Mouse (Mus musculus) CH12.LX (cell line): ENCODE measurements around the gene Rras2. TPM values are rescaled to one million over a fixed set of nuclear protein-coding genes. Genes with fewer than 3 reads are reported as not detected.

Experiments used
- DNase-seq: peaks from one replicate; pipeline ENCODE4 v3.0.0-alpha.2; 2013; ENCODE audit errors: extremely low read depth
- H3K27ac ChIP-seq: 2 replicates; pipeline ENCODE4 v1.5.1; 2012; ENCODE audit warnings: low read depth, mild to moderate bottlenecking, control low read depth, moderate library complexity; ENCODE audit not compliant: insufficient read depth
- H3K27me3 ChIP-seq: replicated peaks from 2 replicates; pipeline ENCODE3; 2012; ENCODE audit warnings: inconsistent platforms
- H3K36me3 ChIP-seq, 2 experiments: replicated peaks in 1 of 2; 2 replicates each; pipeline versions ENCODE3 to v1.6.1; 2012; ENCODE audit warnings: inconsistent platforms in 1 of 2, low read length in 1 of 2, mild to moderate bottlenecking in 1 of 2, mixed read lengths in 1 of 2, moderate library complexity in 1 of 2; ENCODE audit not compliant: control insufficient read depth in 1 of 2, insufficient read depth in 1 of 2
- H3K4me1 ChIP-seq, 2 experiments: 2 replicates each; pipeline ENCODE4 v1.6.1; 2012; ENCODE audit warnings: inconsistent platforms in 1 of 2, moderate library complexity in 1 of 2; ENCODE audit not compliant: insufficient read depth in 2 of 2, control insufficient read depth in 1 of 2
- H3K4me2 ChIP-seq: 2 replicates; pipeline ENCODE4 v1.6.1; 2012; ENCODE audit warnings: low read depth, mild to moderate bottlenecking, control low read depth; ENCODE audit not compliant: poor library complexity, insufficient read depth, severe bottlenecking
- H3K4me3 ChIP-seq, 3 experiments: fragments of 150-350 bp in 1 of 3; sonication (generic) in 1 of 3; replicated peaks in 1 of 3; 2 replicates each; pipeline versions ENCODE3 to v1.5.1; 2011 to 2012; ENCODE audit warnings: low read depth in 2 of 3, low read length in 2 of 3, mild to moderate bottlenecking in 2 of 3, moderate library complexity in 2 of 3, control low read depth in 1 of 3, improper control_type of control experiment in 1 of 3, inconsistent platforms in 1 of 3, mixed read lengths in 1 of 3; ENCODE audit not compliant: poor library complexity in 1 of 3
- H3K79me2 ChIP-seq: replicated peaks from 2 replicates; pipeline ENCODE4 v1.6.1; 2012; ENCODE audit warnings: mild to moderate bottlenecking, moderate library complexity; ENCODE audit not compliant: control insufficient read depth, poor library complexity, insufficient read depth, severe bottlenecking; ENCODE audit errors: extremely low read depth
- H3K9ac ChIP-seq: 2 replicates; pipeline ENCODE4 v1.6.1; 2012; ENCODE audit warnings: low read depth, mild to moderate bottlenecking, control low read depth, moderate library complexity; ENCODE audit not compliant: insufficient read depth
- H3K9me3 ChIP-seq: replicated peaks from 2 replicates; pipeline ENCODE3; 2012; ENCODE audit warnings: low read length, inconsistent platforms, mixed read lengths
- CHD1 ChIP-seq: IDR thresholded peaks from 2 replicates; pipeline ENCODE4 v1.6.1; 2012; ENCODE audit warnings: low read depth, low read length, improper control_type of control experiment, inconsistent platforms
- ELF1 ChIP-seq: IDR thresholded peaks from 2 replicates; pipeline ENCODE4 v1.6.1; 2014; ENCODE audit warnings: low read depth, mild to moderate bottlenecking, inconsistent platforms, low read length, improper control_type of control experiment
- EP300 ChIP-seq: IDR thresholded peaks from 2 replicates; pipeline ENCODE4 v1.6.1; 2011; ENCODE audit warnings: low read length, improper control_type of control experiment
- GABPA ChIP-seq: IDR thresholded peaks from 2 replicates; pipeline ENCODE4 v1.6.1; 2012; ENCODE audit warnings: low read depth, low read length, improper control_type of control experiment, inconsistent platforms; ENCODE audit not compliant: insufficient replicate concordance
- HCFC1 ChIP-seq: IDR thresholded peaks from 2 replicates; pipeline ENCODE4 v1.6.1; 2012; ENCODE audit warnings: low read depth, mild to moderate bottlenecking, inconsistent platforms, low read length, improper control_type of control experiment
- JUN ChIP-seq: IDR thresholded peaks from 2 replicates; pipeline ENCODE4 v1.6.1; 2011; ENCODE audit warnings: low read depth, mild to moderate bottlenecking, low read length, improper control_type of control experiment, moderate library complexity; ENCODE audit not compliant: insufficient read depth
- JUND ChIP-seq: conservative IDR thresholded peaks from 2 replicates; pipeline ENCODE4 v1.6.1; 2011; ENCODE audit warnings: low read depth, low read length, improper control_type of control experiment
- MAZ ChIP-seq: IDR thresholded peaks from 2 replicates; pipeline ENCODE4 v1.6.1; 2012; ENCODE audit warnings: low read depth, mild to moderate bottlenecking, inconsistent platforms, low read length, improper control_type of control experiment, moderate library complexity
- MXI1 ChIP-seq: IDR thresholded peaks from 2 replicates; pipeline ENCODE4 v1.6.1; 2011; ENCODE audit warnings: mild to moderate bottlenecking, low read depth, low read length, improper control_type of control experiment
- NRF1 ChIP-seq: IDR thresholded peaks from 2 replicates; pipeline ENCODE4 v1.6.1; 2014; ENCODE audit warnings: low read depth, mild to moderate bottlenecking, inconsistent platforms, low read length, improper control_type of control experiment, moderate library complexity
- RAD21 ChIP-seq: IDR thresholded peaks from 2 replicates; pipeline ENCODE4 v1.6.1; 2011; ENCODE audit warnings: low read depth, mild to moderate bottlenecking, low read length, improper control_type of control experiment, moderate library complexity
- SIN3A ChIP-seq: IDR thresholded peaks from 2 replicates; pipeline ENCODE4 v1.6.1; 2012; ENCODE audit warnings: low read length, improper control_type of control experiment, inconsistent platforms
- TCF12 ChIP-seq: IDR thresholded peaks from 2 replicates; pipeline ENCODE4 v1.6.1; 2014; ENCODE audit warnings: low read depth, mild to moderate bottlenecking, inconsistent platforms, low read length, improper control_type of control experiment
- UBTF ChIP-seq: IDR thresholded peaks from 2 replicates; pipeline ENCODE4 v1.6.1; 2012; ENCODE audit warnings: low read depth, mild to moderate bottlenecking, inconsistent platforms, low read length, improper control_type of control experiment, moderate library complexity
- USF2 ChIP-seq: conservative IDR thresholded peaks from 2 replicates; pipeline ENCODE4 v1.6.1; 2011; ENCODE audit warnings: low read depth, low read length, improper control_type of control experiment
- ZKSCAN1 ChIP-seq: IDR thresholded peaks from 2 replicates; pipeline ENCODE4 v1.6.1; 2012; ENCODE audit warnings: low read depth, inconsistent platforms, low read length, improper control_type of control experiment, borderline replicate concordance
- dilution Hi-C: fragments of 300-500 bp; cut with MboI; formaldehyde crosslinking; loops from 2 replicates; pipeline ENCODE4 v1.14.3; 2020; ENCODE audit warnings: low sequenced_read_pairs; ENCODE audit not compliant: extremely low pct_unique_long_range_greater_than_20kb, extremely low pct_ligation_motif_present
- in situ Hi-C: fragments of 300-500 bp; cut with MboI; formaldehyde crosslinking; loops from 3 replicates; pipeline ENCODE4 v1.14.3; 2019; ENCODE audit warnings: low sequenced_read_pairs, low pct_ligation_motif_present, low pct_unique_long_range_greater_than_20kb, mixed read lengths
- polyA plus RNA-seq: library from polyadenylated mRNA; unstranded; fragments of >175 nt; gene quantifications from 2 replicates; pipeline ENCODE4 v1.2.1, GENCODE M21; 2012; ENCODE audit warnings: low read depth; ENCODE audit not compliant: insufficient read length
- total RNA-seq, 2 experiments: library from RNA; depleted of rRNA; stranded (reverse); fragments of 300-350 nt in 1 of 2; fragments of >200 nt in 1 of 2; gene quantifications; 2 replicates each; pipeline ENCODE4 v1.2.3; 2012 to 2014

The Rras2 gene
- total and polyA plus RNA-seq, 3 experiments = 11.2 to 36.0 (median 18.4) TPM

- H3K36me3 ChIP-seq = peaks cover 0 to 5% of the 10 kb centered on the region in 2 experiments
- DNase-seq = no peak
- no peaks in the 10 kb centered on the region for H3K79me2 ChIP-seq
- H3K4me2 ChIP-seq = no peak overlapping the region
- no peak overlapping the region for H3K4me3 ChIP-seq
- H3K27ac ChIP-seq = no peak overlapping the region
- in situ Hi-C loops (no loop called here), dilution Hi-C loops (no loop called here)
- H3K4me1 ChIP-seq = peaks cover 18 to 82% of the 10 kb centered on the region in 2 experiments; a peak in 3 of 4 replicates
- no peak overlapping the region for H3K9ac ChIP-seq
- H3K9me3 ChIP-seq = no peaks in the 10 kb centered on the region
- TF ChIP-seq GABPA (no peak), RAD21 (no peak), MXI1 (no peak), UBTF (no peak)
- H3K27me3 ChIP-seq = no peaks in the 10 kb centered on the region
Measured at GRCm38 (mm10) chr7:114083088-114083487, 34.5 kb downstream of the Rras2 start.

- Histone ChIP-seq H3K27me3 (no peaks in the 10 kb centered on the region), H3K4me1 (peaks cover 18 to 70% of the 10 kb centered on the region in 2 experiments; a peak in 3 of 4 replicates), H3K9me3 (no peaks in the 10 kb centered on the region), H3K36me3 (peaks cover 0 to 5% of the 10 kb centered on the region in 2 experiments), H3K4me2 (no peak overlapping the region), H3K4me3 (no peak overlapping the region), H3K9ac (no peak overlapping the region), H3K27ac (no peak overlapping the region), H3K79me2 (no peaks in the 10 kb centered on the region)
- DNase-seq = no peak
- in situ Hi-C loops = no loop called here
- dilution Hi-C loops = no loop called here
- TF ChIP-seq JUN = no peak
- no peak for TF ChIP-seq ZKSCAN1
- no peak for TF ChIP-seq NRF1
- TF ChIP-seq USF2 = no peak
- no peak for TF ChIP-seq MAZ
- no peak for TF ChIP-seq CHD1
- TF ChIP-seq TCF12 = no peak
- TF ChIP-seq JUND = no peak
- no peak for TF ChIP-seq SIN3A
- no peak for TF ChIP-seq HCFC1
- TF ChIP-seq EP300 = no peak
- TF ChIP-seq ELF1 = no peak
- no peak for TF ChIP-seq UBTF
Measured at GRCm38 (mm10) chr7:114081633-114082420, 35.8 kb downstream of the Rras2 start.
